Mouse (Mus musculus) cerebellum, postnatal 10 days (tissue): ENCODE data around the gene Nfkbie.
A peak's percentile ranks its signal among the peaks of the same experiment; 100 is the strongest.

ENCODE experiments used
- DNase-seq, 2 experiments: peaks; one replicate each; pipeline ENCODE4 v3.0.0; 2021; ENCODE audit warnings: mixed read lengths in 2 of 2

Nfkbie gene

GRCm38 (mm10) chr17:45598891-45599290 lies 43.4 kb downstream of the Nfkbie start:
- peak in 1 of 2 experiments; percentile 43 for DNase-seq

- DNase-seq: peak; percentile 80 to 84
These were observed 44.1 kb downstream of the Nfkbie start, which contains the start of gene Slc29a1 for GRCm38 (mm10) chr17:45599446-45600242. TSS of gene Slc29a1 (minus strand) at chr17:45599606.

- DNase-seq: peak in 1 of 2 experiments; percentile 12
These were observed 44.8 kb downstream of the Nfkbie start for GRCm38 (mm10) chr17:45600267-45600666.

GRCm38 (mm10) chr17:45601325-45601724 lies 45.8 kb downstream of the Nfkbie start:
- DNase-seq: no peak

GRCm38 (mm10) chr17:45601877-45602304 lies 46.4 kb downstream of the Nfkbie start, which contains the start of gene Mymx:
TSS of gene Mymx (minus strand) at chr17:45602102.
- peak; percentile 45 to 52 for DNase-seq

- no peak for DNase-seq
These were observed 47.5 kb downstream of the Nfkbie start for GRCm38 (mm10) chr17:45602984-45603383.

- DNase-seq: no peak
These were observed 51.7 kb downstream of the Nfkbie start for GRCm38 (mm10) chr17:45606992-45607879.

GRCm38 (mm10) chr17:45608396-45608795 lies 52.9 kb downstream of the Nfkbie start:
- no peak for DNase-seq

- DNase-seq: no peak
These were observed 54.8 kb downstream of the Nfkbie start for GRCm38 (mm10) chr17:45610144-45610866.

- DNase-seq: no peak
These were observed 56.5 kb downstream of the Nfkbie start for GRCm38 (mm10) chr17:45612008-45612407.
